Mouse (Mus musculus): ENCODE results near the gene Hnrnpc.

GRCm38 (mm10) chr14:52114101-52114500 is 10.3 kb upstream of the Hnrnpc start:
- TF ChIP-seq POLR2A (IDR thresholded peaks at IDR 0.05; ENCODE audit: low read depth, low read length) (no peak), EP300 (IDR thresholded peaks at IDR 0.05; ENCODE audit: low read length) (no peak), CTCF (conservative IDR thresholded peaks at IDR 0.05 in 1 of 2, IDR thresholded peaks at IDR 0.05 in 1 of 2; ENCODE audit: low read depth in 2 of 2, low read length in 2 of 2) (no peak), MAX (IDR thresholded peaks at IDR 0.05; ENCODE audit: low read length) (no peak), TBP (conservative IDR thresholded peaks at IDR 0.05; ENCODE audit: low read depth, low read length) (no peak), MAFK (IDR thresholded peaks at IDR 0.05; ENCODE audit: insufficient replicate concordance, low read length) (no peak), SIN3A (IDR thresholded peaks at IDR 0.05; ENCODE audit: low read length) (no peak), ZKSCAN1 (IDR thresholded peaks at IDR 0.05; ENCODE audit: borderline replicate concordance, low read depth, low read length) (no peak)

All from CH12.LX (cell line).